Mouse (Mus musculus): ENCODE data around the gene Erlin1.

Erlin1 gene

GRCm38 (mm10) chr19:44060226-44060625 lies 9.4 kb downstream of the Erlin1 start:
- DNase-seq (ENCODE audit: low spot score in 2 of 2) = no peak

DNA sequence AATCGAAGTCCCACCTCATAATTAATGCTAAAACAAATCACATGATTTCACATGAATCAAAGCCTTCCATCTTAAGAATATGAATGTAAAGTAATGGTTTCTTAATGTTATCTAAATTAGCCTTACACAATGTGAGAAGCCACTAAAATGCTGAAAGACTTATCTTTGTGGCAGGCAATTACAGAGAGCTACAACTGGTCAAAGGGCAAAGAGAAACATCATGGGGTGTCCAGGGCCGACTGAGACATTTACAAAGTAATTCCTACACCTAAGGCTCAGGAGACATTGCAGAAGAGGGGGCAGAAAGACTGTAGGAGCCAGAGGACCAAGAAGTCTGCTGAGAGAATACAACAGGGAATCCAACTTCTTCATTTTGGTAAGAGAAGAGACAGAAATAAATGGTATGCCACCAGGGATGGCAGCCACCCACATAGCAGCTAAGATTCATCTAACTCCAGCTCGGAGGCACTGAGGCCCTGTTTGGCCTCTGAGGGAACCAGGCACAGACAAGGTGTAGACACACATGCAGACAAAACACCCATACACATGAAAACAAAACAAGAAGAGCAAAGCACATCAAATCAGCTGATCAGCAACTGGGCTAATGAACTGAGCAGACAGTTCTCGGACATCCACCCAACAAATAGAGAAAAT lies 14.3 kb downstream of the Erlin1 start:
- DNase-seq (ENCODE audit: low spot score in 2 of 2) = no peak

GRCm38 (mm10) chr19:44050388-44050787 lies 19.2 kb downstream of the Erlin1 start:
- DNase-seq (ENCODE audit: low spot score in 2 of 2) = no peak

- DNase-seq (ENCODE audit: low spot score in 2 of 2) = no peak
Observed at GRCm38 (mm10) chr19:44049282-44049681, 20.3 kb downstream of the Erlin1 start.

- DNase-seq (ENCODE audit: low spot score in 2 of 2) = no peak
Observed at GRCm38 (mm10) chr19:44045847-44046246, 23.7 kb downstream of the Erlin1 start.

DNA sequence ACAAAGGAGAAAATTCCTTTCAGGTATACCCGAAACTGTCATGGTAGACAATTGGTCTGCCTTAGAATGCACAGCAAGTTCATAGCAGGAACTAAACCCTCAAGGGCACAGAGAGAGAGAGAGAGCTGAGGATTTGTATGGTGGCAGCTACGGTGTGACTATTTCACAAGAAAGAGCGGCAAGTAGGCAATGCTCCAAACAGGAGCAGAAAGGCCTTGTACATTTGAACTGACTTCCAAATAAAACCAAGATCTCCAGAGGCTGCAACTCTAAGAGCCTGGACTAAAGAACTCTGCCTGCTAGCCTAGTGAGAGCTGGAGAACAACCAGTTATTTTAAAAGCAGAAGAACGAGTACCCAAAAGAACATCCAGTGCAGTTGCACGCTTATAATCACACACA lies 27.5 kb downstream of the Erlin1 start:
- no peak for DNase-seq (ENCODE audit: low spot score in 2 of 2)

DNA sequence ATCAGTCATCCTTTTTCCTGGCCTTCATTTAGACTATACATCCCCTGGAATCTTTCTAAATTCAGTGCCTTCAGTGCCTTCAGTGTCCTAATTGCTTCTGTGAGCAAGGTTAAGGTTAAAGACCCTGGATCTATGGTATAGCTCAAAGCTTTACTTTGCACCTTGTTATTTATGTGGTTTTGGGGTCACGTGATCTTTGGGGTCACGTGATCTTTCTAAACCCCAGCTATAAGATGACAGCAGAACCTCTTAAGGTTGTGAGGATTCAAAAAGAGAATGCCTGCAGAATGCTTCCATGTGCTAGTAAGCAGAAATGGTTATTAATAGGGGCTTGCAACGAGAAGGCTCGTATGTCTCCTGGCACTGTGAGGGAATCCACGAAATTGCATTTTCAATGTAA lies 36.2 kb downstream of the Erlin1 start:
- no peak for DNase-seq (ENCODE audit: low spot score in 2 of 2)

DNA sequence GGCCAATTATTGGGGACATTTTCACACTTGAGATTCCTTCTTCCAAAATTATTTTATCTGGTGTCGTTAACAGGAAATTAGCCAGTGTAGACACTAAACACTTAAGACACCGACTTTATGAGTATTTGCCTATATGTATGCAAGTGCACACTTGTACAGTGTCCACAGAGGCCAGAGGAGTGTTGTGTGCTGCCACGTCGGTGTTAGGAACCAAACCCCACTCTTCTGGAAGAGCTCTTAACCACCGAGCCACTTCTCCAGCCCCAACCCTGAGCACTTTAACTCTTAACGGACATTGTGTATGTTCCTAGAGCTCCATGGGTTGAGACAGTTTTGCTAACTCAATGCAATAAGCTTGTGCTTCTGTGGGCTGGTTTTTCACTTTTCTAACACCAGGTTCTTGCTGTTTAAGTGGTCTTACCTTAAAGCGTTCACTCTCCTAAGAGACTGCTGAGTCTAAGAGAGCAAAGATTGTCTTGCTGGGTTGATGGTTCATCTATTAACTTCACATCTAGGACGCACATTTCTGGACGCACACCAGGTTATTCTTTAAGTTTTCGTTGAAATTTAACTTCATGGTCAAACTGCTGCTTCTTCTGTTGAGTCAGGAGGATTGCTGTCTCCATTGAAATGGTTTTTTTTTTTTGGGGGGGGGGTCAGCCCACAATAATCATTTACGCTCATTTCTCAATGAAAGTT lies 37.4 kb downstream of the Erlin1 start:
- DNase-seq (ENCODE audit: low spot score in 2 of 2) = no peak

DNA sequence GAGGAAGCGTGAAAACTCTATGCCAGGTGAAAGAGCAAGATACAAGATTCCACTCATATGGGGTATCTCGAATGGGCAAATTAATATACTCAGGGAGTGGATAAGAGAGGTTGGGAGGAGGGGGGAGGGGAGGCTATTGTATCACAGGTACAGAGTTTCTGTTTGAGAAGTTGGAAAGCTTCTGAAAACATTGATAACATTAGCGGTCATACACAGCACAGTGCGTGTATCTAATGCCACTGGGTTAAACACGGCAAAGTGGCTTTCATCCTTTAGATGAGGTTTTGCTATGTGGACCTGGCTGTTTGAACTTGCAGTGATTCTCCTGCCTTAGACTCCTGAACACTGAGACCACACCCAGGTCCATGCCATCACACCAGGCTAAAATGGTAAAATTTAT lies 39.6 kb downstream of the Erlin1 start:
- DNase-seq (ENCODE audit: low spot score in 2 of 2) = no peak

- DNase-seq (ENCODE audit: low spot score in 2 of 2) = no peak
Observed at GRCm38 (mm10) chr19:44028972-44029371, 40.6 kb downstream of the Erlin1 start, which contains the start of gene Cyp2c23. Gene Cyp2c23, minus strand, starts transcription at chr19:44029208.

DNA sequence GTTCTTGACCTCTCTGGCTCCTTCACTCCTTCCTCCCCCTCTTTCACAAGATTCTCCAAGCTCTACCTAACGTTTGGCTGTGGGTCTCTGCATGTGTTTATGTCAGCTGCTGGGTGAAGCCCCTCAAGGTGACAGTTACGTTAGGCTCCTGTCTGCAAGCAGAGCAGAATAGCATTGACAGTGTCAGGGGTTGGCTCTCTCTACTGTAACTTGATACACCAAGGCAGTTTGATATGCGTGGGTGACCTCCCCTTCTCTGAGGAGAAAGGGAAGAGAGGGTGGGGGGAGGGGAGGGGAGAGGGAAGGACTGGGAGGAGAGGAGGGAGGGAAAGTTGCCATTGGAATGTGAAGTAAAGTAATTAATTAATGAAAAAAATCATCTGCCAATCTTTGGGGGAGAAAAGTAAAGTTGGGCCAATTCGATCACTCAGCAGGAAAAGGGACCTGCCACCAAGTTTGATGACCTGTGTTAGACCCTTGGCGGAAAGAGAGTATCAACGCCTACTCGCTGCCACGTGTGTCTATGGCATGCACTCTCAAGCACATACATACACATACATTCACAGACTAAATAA lies 42.5 kb downstream of the Erlin1 start:
- no peak for DNase-seq (ENCODE audit: low spot score in 2 of 2)

DNA sequence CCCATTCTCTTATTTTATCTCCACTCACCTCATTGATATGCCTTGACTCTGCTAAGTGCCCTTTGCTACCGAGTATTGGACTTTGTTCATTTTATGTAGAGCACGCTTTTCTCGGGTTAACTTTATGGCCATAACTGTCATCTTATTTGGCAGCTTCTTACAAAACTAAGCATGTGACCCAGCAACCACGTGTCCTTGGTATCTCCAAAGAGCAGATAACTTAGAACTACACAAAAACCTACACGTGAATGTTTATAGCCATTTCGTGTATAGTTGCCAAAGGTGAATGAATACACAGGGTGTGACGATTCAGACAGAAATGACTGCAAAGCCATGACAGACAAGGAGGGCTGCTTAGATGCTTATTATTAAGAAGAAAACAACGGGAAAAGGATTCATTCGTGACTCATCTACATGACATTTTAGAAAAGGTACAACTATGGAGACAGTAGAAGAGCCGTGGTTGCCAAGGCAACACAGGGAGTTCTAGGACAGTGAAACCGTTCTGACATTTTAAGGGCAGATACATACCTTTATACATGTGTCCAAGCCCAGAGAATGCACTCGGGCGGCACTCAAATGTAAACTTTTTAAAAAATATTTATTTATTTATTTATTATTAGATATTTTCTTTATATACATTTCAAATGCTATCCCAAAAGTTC lies 44.5 kb downstream of the Erlin1 start:
- DNase-seq (ENCODE audit: low spot score in 2 of 2) = no peak

DNA sequence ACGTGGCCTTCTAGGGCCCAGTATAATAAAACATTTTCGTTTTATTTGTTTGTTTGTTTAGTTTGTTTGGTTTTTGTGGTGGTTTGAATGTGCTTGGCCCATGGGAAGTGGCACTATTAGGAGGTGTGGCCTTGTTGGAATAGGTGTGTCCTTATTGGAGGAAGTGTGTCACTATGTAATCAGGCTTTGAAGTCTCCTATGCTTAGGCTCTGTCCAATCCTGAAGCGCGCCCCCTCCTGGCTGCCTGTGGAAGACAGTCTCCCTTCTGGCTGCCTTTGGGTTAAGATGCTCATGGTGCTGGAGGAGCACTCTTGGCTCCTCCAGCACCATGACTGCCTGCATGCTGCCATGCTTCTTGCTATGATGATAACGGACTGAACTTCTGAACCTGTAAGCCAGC lies 46.5 kb downstream of the Erlin1 start:
- DNase-seq (ENCODE audit: low spot score in 2 of 2) = no peak

GRCm38 (mm10) chr19:44021502-44021901 lies 48.1 kb downstream of the Erlin1 start:
- peak in 1 of 2 experiments; percentile 32 for DNase-seq (ENCODE audit: low spot score in 2 of 2)

DNA sequence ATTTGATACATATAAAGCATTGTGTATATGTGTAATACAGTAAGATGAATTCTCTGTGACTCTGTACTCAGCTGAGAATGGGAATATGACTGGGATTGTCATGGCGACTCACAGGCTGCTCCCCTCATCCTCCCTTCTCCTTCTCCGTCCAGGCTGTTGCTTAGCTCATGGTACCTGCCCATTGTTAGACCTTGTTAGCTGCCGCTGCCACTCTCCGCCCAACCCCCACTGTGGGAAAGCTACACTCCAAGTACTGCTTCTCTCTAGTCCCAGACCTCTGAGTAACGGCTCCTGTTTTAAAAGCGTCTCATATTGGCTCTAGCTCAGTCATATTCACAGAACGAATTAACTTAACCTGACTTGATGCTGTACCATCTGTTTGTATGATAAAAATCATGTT lies 49.8 kb downstream of the Erlin1 start:
- no peak for DNase-seq (ENCODE audit: low spot score in 2 of 2)

DNA sequence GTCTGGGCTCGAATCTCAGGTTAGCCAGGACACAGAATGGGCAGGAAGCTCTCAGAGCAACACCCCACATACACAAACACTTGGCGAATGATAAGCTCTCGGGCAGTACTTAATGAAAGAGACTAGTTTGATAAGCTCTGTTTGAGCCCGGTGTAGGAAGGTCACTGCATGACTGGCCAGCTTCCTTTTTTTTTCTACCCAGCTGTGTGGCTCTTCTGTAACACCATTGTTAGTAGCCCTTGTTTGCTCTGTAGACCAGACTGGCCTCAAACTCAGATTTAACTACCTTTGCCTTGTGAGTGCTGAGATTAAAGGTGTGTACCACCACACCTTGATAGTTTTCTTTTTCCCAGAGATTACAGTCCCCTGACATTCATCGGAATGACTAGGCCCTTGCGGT lies 55.7 kb downstream of the Erlin1 start:
- no peak for DNase-seq (ENCODE audit: low spot score in 2 of 2)

DNA sequence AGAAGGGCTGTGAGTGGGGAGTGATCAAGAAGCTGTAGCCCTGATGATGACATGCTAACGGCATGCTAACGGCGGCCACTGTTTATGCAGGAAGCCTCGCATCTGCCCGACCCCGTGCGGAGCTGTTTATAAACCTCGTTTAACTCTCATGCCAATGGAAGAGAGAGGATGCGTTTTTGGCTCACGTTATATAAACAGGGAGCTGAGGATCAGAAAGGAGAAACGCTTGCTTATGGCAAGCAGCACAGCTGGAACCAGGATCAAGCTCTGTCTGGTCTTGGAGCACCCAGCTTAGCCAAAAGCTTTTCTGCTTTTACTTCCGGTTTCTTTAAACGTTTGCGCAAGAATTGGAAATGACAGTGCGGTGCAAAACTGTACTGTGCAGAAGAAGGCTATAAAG lies 60.8 kb downstream of the Erlin1 start:
- no peak for DNase-seq (ENCODE audit: low spot score in 2 of 2)

DNA sequence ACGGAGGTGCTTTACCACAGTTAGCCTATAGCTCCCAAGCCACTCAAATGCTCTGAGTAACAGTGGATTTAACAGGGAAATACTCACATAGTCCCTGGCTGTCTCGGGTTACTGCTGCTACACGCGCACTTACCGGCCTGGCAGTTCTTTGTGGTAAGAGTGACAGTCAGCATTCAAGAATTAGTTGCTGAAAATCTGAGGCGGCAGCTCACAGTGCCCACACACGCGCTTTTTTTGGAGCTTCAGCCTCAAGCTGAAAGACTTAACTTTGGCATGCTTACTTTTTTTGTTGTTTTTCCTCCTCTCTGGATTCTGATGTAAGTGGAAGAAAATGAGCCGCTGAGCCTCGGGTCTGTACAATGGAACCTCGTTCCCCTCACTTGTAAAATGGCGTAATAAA lies 62.4 kb downstream of the Erlin1 start:
- DNase-seq (ENCODE audit: low spot score in 2 of 2) = no peak

DNA sequence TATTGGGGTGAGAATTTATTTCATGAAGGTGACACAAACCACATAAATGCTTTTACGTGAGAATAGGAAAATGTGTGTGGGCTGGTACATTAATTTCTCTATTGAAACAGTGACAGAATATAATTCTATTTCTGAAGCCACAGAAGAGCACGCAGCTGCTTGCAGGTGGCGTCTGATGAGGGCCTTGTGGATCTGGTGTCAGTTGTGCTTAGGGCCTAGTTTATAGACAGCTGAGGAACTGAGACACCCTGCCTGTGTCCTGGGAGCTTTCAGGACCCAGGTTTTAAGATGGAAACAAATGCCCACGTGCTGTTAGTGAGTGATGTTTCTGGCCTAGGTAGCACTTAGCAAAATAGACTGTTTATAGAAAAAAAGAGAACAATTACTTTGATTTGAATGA lies 64.6 kb downstream of the Erlin1 start:
- no peak for DNase-seq (ENCODE audit: low spot score in 2 of 2)

DNA sequence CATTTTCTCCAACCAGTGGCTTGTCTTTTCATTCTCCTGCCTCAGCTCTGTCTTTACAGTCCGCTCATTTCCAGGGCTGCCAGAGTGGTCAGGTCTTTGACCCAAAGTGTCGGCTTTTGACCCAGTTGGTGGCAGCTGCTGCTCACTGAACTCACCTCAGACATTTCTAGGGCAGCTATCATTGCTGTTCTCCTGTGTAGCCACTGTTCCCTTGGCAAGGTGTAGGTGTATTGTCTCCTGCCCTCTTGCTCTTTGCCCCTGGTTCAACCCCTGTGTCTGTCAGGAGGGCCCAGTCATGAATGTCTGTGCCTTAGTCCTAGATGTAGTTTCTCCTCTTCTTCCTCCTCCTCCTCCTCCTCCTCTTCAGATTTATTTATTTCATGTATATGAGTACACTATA lies 65.3 kb downstream of the Erlin1 start:
- no peak for DNase-seq (ENCODE audit: low spot score in 2 of 2)

DNA sequence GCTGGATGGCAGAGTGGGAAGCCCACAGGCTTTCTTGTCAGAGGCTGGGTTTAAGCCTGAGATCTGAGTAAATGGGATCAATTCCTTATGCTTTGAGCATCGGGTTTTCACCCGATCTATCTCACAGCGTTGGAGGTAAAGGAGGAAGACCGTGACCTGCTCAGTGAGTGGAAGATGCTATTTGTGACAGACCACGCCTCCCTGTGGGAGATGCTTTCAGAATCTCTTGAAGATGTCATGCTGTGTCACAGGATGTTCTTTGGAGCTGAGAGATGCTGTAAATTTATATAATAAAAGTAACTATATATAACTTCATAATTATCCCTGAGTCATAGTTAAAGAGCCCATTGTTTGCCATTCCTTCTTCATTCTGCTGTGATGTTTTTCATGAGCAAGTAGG lies 68.9 kb downstream of the Erlin1 start:
- DNase-seq (ENCODE audit: low spot score in 2 of 2) = no peak

DNA sequence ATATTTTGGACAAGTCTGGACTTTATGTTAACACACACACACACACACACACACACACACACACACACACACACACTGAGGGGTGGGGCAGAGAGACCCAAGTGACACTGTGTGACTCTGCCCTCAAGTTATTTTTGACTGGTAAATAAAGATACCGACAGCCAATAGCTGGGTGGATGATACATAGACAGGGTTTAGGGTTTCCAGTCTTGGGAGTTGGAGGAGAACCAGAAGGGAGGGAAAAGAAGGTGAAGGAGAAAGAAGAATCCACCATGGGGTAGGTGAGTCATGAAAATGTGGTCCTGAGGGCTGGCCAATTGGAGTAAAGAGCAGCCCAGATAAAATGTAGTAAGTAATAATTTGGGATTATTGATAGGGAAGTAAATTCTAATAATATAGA lies 69.5 kb downstream of the Erlin1 start:
- no peak for DNase-seq (ENCODE audit: low spot score in 2 of 2)
